Mouse (Mus musculus): ENCODE measurements at regions not wholly inside any gene's neighbourhood (a gene's known extent, or its start where the extent isn't known, plus 50 kb on each side); places are given as distances from the start of the nearest gene placed in this dataset.

DNA sequence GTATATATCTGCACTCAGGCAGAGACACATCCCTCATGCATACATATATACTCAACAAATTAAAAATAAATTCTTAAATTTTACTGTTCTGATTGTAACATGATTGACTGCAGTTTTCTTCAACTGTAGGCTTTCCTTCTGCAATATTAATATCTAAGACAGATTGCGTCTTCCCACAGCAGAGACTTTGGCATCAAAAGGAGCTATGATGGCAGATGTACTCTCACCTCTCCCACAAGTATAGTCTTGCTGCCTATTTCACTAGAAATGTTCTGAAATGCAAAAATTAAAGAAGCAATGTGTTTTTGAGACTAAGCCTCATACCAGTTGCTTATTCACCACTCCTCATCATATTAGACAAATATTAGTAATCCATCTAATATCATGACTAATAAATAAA, 356.5 kb downstream of the Dnah5 start:
- ATAC-seq (replicated peaks; ENCODE audit: insufficient number of reproducible peaks, low FRiP score, low TSS enrichment, low read depth) = no peak

DNA sequence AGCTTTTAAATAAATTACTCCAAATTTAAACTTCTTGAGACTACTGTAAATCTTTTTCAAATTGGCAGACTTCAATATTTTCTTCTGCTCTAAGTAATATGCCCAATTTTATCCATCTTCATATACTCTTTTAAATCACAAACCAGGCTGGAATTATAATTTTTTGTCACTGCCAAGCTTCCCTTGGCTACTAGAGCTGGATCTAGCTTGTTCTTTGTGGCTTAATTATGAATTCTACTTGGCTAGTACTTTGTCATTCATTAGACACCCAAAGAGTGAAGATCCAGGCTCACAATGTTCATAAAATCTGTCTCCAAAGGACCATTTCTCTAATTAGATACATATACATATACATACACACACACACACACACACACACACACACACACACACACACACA, 391.7 kb downstream of the Dnah5 start:
- Histone ChIP-seq H3K4me3 (ENCODE audit: low read depth, low read length) (no peak overlapping the region), H3K27ac (replicated peaks; ENCODE audit: low read depth, low read length) (no peak overlapping the region), H3K9ac (replicated peaks; ENCODE audit: low read length) (no peak overlapping the region), H3K4me1 (ENCODE audit: control insufficient read depth, insufficient read depth, low read length) (no peaks in the 10 kb centered on the region), H3K27me3 (ENCODE audit: control insufficient read depth, insufficient read depth, low read length) (no peaks in the 10 kb centered on the region), H3K9me3 (replicated peaks; ENCODE audit: control insufficient read depth, low read length) (no peaks in the 10 kb centered on the region), H3K4me2 (ENCODE audit: low read depth, low read length) (no peak overlapping the region), H3K36me3 (replicated peaks; ENCODE audit: control insufficient read depth, insufficient read depth, low read depth, low read length) (no peaks in the 10 kb centered on the region)
- no peak for ATAC-seq (replicated peaks; ENCODE audit: insufficient number of reproducible peaks, low FRiP score, low TSS enrichment, low read depth)
- DNase-seq (ENCODE audit: low spot score) = no peak

More for the DNA sequence above, 356.5 kb downstream of the Dnah5 start:
- Histone ChIP-seq H3K4me2 (ENCODE audit: low read depth, low read length) (no peak overlapping the region), H3K9me3 (replicated peaks; ENCODE audit: control insufficient read depth, low read length) (no peaks in the 10 kb centered on the region), H3K9ac (replicated peaks; ENCODE audit: low read length) (no peak overlapping the region), H3K4me1 (ENCODE audit: control insufficient read depth, insufficient read depth, low read length) (no peaks in the 10 kb centered on the region), H3K27ac (replicated peaks; ENCODE audit: low read depth, low read length) (no peak overlapping the region), H3K27me3 (ENCODE audit: control insufficient read depth, insufficient read depth, low read length) (no peaks in the 10 kb centered on the region), H3K36me3 (replicated peaks; ENCODE audit: control insufficient read depth, insufficient read depth, low read depth, low read length) (no peaks in the 10 kb centered on the region), H3K4me3 (ENCODE audit: low read depth, low read length) (no peak overlapping the region)
- 86% methylated on average over 1 of the region's 1 CpGs for WGBS
- DNase-seq (ENCODE audit: low spot score) = no peak

DNA sequence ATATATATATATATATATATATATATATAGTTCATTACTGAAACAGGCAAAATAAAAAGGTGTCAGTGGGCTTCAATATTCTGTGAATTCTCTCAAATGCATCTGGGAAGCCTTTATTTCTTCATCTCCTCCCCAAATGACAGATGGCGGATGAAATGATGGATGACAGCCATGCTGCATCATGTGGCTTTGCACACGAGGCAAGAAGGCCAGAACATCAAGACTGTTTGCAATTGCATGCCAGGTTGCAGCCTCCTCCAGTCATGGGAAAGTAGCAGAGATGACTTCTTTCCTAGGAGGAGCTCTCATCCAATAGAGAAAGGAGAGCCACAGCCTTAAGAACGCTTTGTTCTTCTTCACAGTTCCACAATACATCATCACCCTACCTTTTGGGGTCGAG, 392.2 kb downstream of the Dnah5 start:
- Histone ChIP-seq H3K4me3 (ENCODE audit: low read depth, low read length) (no peak overlapping the region), H3K36me3 (replicated peaks; ENCODE audit: control insufficient read depth, insufficient read depth, low read depth, low read length) (no peaks in the 10 kb centered on the region), H3K4me2 (ENCODE audit: low read depth, low read length) (no peak overlapping the region), H3K4me1 (ENCODE audit: control insufficient read depth, insufficient read depth, low read length) (no peaks in the 10 kb centered on the region), H3K27ac (replicated peaks; ENCODE audit: low read depth, low read length) (no peak overlapping the region), H3K27me3 (ENCODE audit: control insufficient read depth, insufficient read depth, low read length) (no peaks in the 10 kb centered on the region), H3K9ac (replicated peaks; ENCODE audit: low read length) (no peak overlapping the region), H3K9me3 (replicated peaks; ENCODE audit: control insufficient read depth, low read length) (no peaks in the 10 kb centered on the region)
- WGBS = 65% methylated on average over 4 of the region's 4 CpGs
- ATAC-seq (replicated peaks; ENCODE audit: insufficient number of reproducible peaks, low FRiP score, low TSS enrichment, low read depth) = no peak
- no peak for DNase-seq (ENCODE audit: low spot score)

DNA sequence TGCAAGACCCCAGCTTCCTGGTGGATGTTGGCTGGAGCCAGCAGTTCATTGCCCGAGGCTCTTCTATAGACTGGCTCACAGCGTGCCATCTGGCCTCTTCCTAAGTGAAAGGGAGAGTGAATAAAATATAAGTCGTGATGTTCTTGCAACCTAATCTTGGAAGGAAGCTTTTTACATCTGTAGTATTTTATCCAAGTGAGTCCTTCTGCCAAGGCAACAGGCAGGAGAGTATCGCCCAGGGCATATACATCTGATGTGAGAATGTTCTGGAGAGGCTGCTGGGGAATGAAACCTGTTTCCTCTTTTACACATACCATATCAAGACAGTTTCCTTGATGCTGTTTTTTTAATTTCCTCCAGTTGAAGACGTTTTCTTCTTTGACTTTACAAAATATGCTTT, 396.6 kb downstream of the Dnah5 start:
- no peaks in the 10 kb centered on the region for H3K27me3 ChIP-seq (ENCODE audit: control insufficient read depth, insufficient read depth, low read length)
- no peak for ATAC-seq (replicated peaks; ENCODE audit: insufficient number of reproducible peaks, low FRiP score, low TSS enrichment, low read depth)
- H3K9ac ChIP-seq (replicated peaks; ENCODE audit: low read length) = no peak overlapping the region
- H3K36me3 ChIP-seq (replicated peaks; ENCODE audit: control insufficient read depth, insufficient read depth, low read depth, low read length) = no peaks in the 10 kb centered on the region
- no peaks in the 10 kb centered on the region for H3K9me3 ChIP-seq (replicated peaks; ENCODE audit: control insufficient read depth, low read length)
- no peak overlapping the region for H3K4me2 ChIP-seq (ENCODE audit: low read depth, low read length)
- peak; percentile 4 for DNase-seq (ENCODE audit: low spot score)
- WGBS = 54% methylated on average over 5 of the region's 5 CpGs
- no peak overlapping the region for H3K27ac ChIP-seq (replicated peaks; ENCODE audit: low read depth, low read length)
- H3K4me3 ChIP-seq (ENCODE audit: low read depth, low read length) = no peak overlapping the region
- H3K4me1 ChIP-seq (ENCODE audit: control insufficient read depth, insufficient read depth, low read length) = no peaks in the 10 kb centered on the region

DNA sequence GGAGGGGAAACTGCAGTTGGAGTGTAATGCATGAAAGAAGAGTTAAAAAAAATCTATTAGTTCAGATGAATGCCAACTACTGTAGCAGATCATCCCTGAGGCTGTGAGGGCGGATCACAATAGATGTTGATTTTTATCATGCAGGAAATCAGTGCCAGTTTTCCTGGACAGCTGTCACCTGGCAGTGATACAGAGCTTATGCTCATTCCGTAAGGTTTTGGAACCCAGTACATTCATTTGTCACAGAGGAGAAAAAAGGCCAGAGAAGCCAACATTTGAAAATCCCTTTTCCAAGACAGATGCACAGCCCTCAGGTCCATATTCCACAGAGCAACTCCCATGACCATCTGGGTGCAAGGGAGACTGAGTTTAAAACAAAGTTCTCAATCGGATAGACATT, 412.1 kb downstream of the Dnah5 start:
- Histone ChIP-seq H3K27ac (replicated peaks; ENCODE audit: low read depth, low read length) (no peak overlapping the region), H3K36me3 (replicated peaks; ENCODE audit: control insufficient read depth, insufficient read depth, low read depth, low read length) (no peaks in the 10 kb centered on the region), H3K4me2 (ENCODE audit: low read depth, low read length) (no peak overlapping the region), H3K27me3 (ENCODE audit: control insufficient read depth, insufficient read depth, low read length) (no peaks in the 10 kb centered on the region), H3K4me3 (ENCODE audit: low read depth, low read length) (no peak overlapping the region), H3K9me3 (replicated peaks; ENCODE audit: control insufficient read depth, low read length) (no peaks in the 10 kb centered on the region), H3K4me1 (ENCODE audit: control insufficient read depth, insufficient read depth, low read length) (no peaks in the 10 kb centered on the region), H3K9ac (replicated peaks; ENCODE audit: low read length) (no peak overlapping the region)
- 87% methylated on average over 3 of the region's 3 CpGs for WGBS
- DNase-seq (ENCODE audit: low spot score) (no peak), ATAC-seq (replicated peaks; ENCODE audit: insufficient number of reproducible peaks, low FRiP score, low TSS enrichment, low read depth) (no peak)

DNA sequence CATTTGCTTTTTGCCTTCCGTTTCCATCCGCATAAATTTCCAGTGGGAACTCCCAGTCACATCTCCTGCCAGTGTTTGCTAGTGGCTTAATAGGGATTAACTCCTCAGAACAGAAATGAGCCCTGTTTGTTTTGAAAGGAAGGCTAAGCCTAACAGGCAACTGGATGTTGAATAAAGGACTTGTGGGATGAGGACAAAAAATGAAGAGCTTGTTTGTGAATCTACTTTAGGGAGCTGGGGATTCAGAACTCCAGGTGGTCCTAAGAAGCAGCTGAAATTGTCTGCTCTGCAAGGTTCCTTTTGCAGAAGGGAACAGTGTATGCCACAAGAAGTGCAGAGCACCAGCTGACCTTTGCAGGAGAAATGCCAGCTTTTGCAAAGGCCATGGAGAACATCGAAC, 436.8 kb downstream of the Dnah5 start:
- no peaks in the 10 kb centered on the region for H3K9me3 ChIP-seq (replicated peaks; ENCODE audit: control insufficient read depth, low read length)
- no peak overlapping the region for H3K9ac ChIP-seq (replicated peaks; ENCODE audit: low read length)
- H3K27ac ChIP-seq (replicated peaks; ENCODE audit: low read depth, low read length) = no peak overlapping the region
- DNase-seq (ENCODE audit: low spot score) (no peak), ATAC-seq (replicated peaks; ENCODE audit: insufficient number of reproducible peaks, low FRiP score, low TSS enrichment, low read depth) (no peak)
- H3K4me1 ChIP-seq (ENCODE audit: control insufficient read depth, insufficient read depth, low read length) = no peaks in the 10 kb centered on the region
- H3K4me2 ChIP-seq (ENCODE audit: low read depth, low read length) = no peak overlapping the region
- H3K27me3 ChIP-seq (ENCODE audit: control insufficient read depth, insufficient read depth, low read length) = no peaks in the 10 kb centered on the region
- H3K4me3 ChIP-seq (ENCODE audit: low read depth, low read length) = no peak overlapping the region
- no peaks in the 10 kb centered on the region for H3K36me3 ChIP-seq (replicated peaks; ENCODE audit: control insufficient read depth, insufficient read depth, low read depth, low read length)
- 34% methylated on average over 3 of the region's 3 CpGs for WGBS

DNA sequence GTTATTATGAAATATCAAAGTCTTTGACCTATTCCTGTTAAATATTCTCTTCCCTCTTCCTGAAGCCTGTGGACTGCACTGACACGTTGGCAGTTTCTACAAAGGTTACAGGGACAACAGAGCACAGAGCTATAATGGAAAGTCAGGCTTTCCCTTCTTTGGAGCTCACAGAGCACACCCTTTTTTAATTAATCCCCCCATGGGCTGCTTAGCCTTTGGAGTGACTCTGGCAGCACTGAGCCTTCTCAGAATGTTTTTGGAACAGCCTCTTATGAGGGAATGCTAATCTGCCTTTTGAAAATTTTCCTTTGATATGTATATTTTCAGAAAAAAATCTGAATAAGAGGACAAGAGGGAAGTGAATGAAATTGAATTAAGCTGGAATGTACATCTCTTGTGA, 441.6 kb downstream of the Dnah5 start:
- WGBS = 19% methylated on average over 1 of the region's 1 CpGs
- H3K27me3 ChIP-seq (ENCODE audit: control insufficient read depth, insufficient read depth, low read length) = no peaks in the 10 kb centered on the region
- no peaks in the 10 kb centered on the region for H3K36me3 ChIP-seq (replicated peaks; ENCODE audit: control insufficient read depth, insufficient read depth, low read depth, low read length)
- no peak overlapping the region for H3K4me2 ChIP-seq (ENCODE audit: low read depth, low read length)
- ATAC-seq (replicated peaks; ENCODE audit: insufficient number of reproducible peaks, low FRiP score, low TSS enrichment, low read depth) (no peak), DNase-seq (ENCODE audit: low spot score) (no peak)
- no peak overlapping the region for H3K27ac ChIP-seq (replicated peaks; ENCODE audit: low read depth, low read length)
- no peak overlapping the region for H3K4me3 ChIP-seq (ENCODE audit: low read depth, low read length)
- H3K9me3 ChIP-seq (replicated peaks; ENCODE audit: control insufficient read depth, low read length) = no peaks in the 10 kb centered on the region
- H3K4me1 ChIP-seq (ENCODE audit: control insufficient read depth, insufficient read depth, low read length) = no peaks in the 10 kb centered on the region
- H3K9ac ChIP-seq (replicated peaks; ENCODE audit: low read length) = no peak overlapping the region

DNA sequence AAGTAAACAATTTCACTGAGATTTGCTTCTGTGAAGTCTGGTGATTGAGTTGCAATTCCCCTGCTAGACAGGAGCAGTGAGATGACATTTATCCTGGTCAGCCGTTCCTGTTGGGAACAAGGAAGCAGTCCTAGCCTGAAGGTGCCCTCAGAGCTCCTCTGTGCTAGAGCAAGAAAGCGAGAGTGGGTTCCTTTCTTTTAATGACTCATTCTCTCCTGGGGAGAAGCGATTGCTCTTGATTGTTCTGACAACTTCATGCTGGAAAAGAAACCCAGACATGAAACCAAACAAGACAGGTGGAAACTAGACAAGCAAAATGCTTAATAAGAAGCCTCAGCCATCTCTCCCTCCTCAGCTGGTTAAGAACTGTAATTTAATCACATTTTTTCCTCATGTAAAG, 450.4 kb downstream of the Dnah5 start:
- Histone ChIP-seq H3K4me3 (ENCODE audit: low read depth, low read length) (no peak overlapping the region), H3K36me3 (replicated peaks; ENCODE audit: control insufficient read depth, insufficient read depth, low read depth, low read length) (no peaks in the 10 kb centered on the region), H3K4me2 (ENCODE audit: low read depth, low read length) (no peak overlapping the region), H3K27me3 (ENCODE audit: control insufficient read depth, insufficient read depth, low read length) (no peaks in the 10 kb centered on the region), H3K9ac (replicated peaks; ENCODE audit: low read length) (no peak overlapping the region), H3K27ac (replicated peaks; ENCODE audit: low read depth, low read length) (no peak overlapping the region), H3K9me3 (replicated peaks; ENCODE audit: control insufficient read depth, low read length) (no peaks in the 10 kb centered on the region), H3K4me1 (ENCODE audit: control insufficient read depth, insufficient read depth, low read length) (no peaks in the 10 kb centered on the region)
- DNase-seq (ENCODE audit: low spot score) (no peak), ATAC-seq (replicated peaks; ENCODE audit: insufficient number of reproducible peaks, low FRiP score, low TSS enrichment, low read depth) (no peak)
- 81% methylated on average over 3 of the region's 3 CpGs for WGBS
